Comparison of ENCODE assay signal across 15 mouse cellular contexts in the genomic region with DNA sequence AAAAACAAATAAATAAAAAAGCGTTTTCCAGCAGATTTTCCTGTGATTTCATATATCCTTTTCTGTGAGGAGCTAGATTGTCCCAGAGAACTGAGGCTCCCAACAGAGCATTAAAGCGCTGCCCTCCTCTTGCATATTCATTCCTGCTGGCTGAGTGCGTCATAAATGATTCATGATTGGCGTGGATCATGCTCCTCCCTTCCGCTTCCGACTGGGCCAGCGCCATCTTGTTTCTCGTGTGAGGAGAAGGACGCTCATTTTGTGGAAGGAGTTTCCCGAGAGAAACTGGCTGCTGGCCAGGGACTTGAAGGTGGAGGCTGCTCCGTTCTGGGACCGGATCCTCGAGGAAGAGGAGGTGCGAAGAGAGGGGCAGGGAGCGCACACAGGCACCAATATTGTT. TPM values are rescaled to one million over a fixed set of nuclear protein-coding genes. Genes with fewer than 3 reads are reported as not detected.
"Had no signal": no experiment of that assay in that cellular context is flagged by ENCODE, and none has a peak within 500 bp of the region (broad histone marks: within the 10 kb centered on the region; RNA-seq: fewer than 3 reads in every experiment).

Gene Uba1y, plus strand, starts transcription at position 254 of the 400 bp plus-strand sequence.

- DNase-seq: lung, adult 18-20 months; lung, embryonic 14.5 days; lung, postnatal 10 days; lung, postnatal 4 days; midbrain, embryonic 14.5 days; retina, postnatal 1 day; right cerebral cortex, adult 18-20 months; right cerebral cortex, postnatal 25 days; right cerebral cortex, postnatal 4 days; spleen, adult 18-20 months; thymus, adult 2 months; thymus, postnatal 25 days; thymus, postnatal 4 days had no signal

RNA-seq across cellular contexts. Expression of gene Uba1y, which starts in this region (rescaled TPM):
- total RNA-seq: megakaryocyte, adult 5-6 weeks; megakaryocyte-erythroid progenitor cell, adult 5-6 weeks had no signal
